Mouse (Mus musculus): ENCODE data around the gene Mme. TPM values are rescaled to one million over a fixed set of nuclear protein-coding genes. Genes with fewer than 3 reads are reported as not detected.

The Mme gene
- polyA plus RNA-seq, 2 experiments = 0.03 to 0.11 TPM

DNA sequence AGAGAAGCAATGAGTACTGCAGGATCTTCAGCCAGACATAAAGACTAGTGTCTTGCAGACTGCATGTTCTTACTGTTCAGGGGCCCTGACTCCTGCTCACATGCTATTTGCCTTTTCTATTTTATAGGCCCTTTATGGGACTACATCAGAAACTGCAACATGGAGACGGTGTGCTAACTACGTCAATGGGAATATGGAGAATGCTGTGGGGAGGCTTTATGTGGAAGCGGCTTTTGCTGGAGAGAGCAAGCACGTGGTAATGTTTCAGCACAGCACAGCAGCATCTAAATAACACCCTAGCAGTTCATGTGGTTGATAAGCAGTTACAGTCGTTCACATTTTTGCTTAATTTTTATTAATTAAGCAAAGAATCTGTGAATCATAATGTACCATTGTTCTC lies 103.7 kb downstream of the Mme start:
- H3K4me1 ChIP-seq (replicated peaks; ENCODE audit: control insufficient read depth in 2 of 2, insufficient read depth in 2 of 2, low read length in 1 of 2) = no peaks in the 10 kb centered on the region
- no peak overlapping the region for H3K4me3 ChIP-seq (ENCODE audit: insufficient read depth in 1 of 2, low read depth in 2 of 2, low read length in 2 of 2)
- no peaks in the 10 kb centered on the region for H3K27me3 ChIP-seq (ENCODE audit: control insufficient read depth, insufficient read depth, low read length)
- H3K9me3 ChIP-seq (ENCODE audit: control insufficient read depth, low read length) = no peaks in the 10 kb centered on the region
- WGBS (ENCODE audit: insufficient replicate concordance) = 62% methylated on average over 5 of the region's 5 CpGs
- TF ChIP-seq CTCF (IDR thresholded peaks at IDR 0.05; ENCODE audit: low read depth) (no peak), EP300 (IDR thresholded peaks at IDR 0.05; ENCODE audit: low read depth) (no peak)
- H3K4me2 ChIP-seq (ENCODE audit: low read depth) = no peak overlapping the region
- H3K9ac ChIP-seq (replicated peaks) = no peak overlapping the region
- ATAC-seq (ENCODE audit: insufficient read depth) (no peak), DNase-seq (ENCODE audit: low read depth in 3 of 3, low spot score in 3 of 3) (no peak)
- no peak overlapping the region for H3K27ac ChIP-seq
- no peaks in the 10 kb centered on the region for H3K36me3 ChIP-seq (replicated peaks; ENCODE audit: control insufficient read depth, insufficient read depth, low read depth)

DNA sequence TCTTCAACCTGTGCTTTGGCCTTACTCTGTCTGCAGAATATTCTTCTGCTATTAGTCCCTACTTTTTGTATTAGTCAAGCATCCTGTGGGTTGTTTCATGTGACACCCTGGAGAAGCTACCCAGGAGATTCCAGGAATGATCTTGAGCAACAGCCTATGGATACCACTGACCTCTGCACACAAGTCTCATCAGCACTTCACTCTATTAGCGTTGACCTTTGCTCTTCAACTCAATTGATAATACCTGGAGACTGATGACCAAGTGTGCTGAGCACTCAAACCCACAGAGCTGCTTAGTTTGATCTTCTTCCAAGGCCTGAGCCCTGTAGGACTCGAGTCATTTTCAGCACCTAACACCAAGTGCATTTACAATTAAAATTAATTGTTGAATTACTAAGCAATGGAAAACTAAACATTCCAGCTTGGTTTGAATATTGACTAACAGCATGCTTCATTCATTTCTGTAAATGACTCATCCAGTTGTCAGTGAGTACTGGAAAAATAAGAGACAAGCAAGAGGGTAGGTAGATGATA lies 107.6 kb downstream of the Mme start:
- no peak for TF ChIP-seq EP300 (IDR thresholded peaks at IDR 0.05; ENCODE audit: low read depth)
- no peak for TF ChIP-seq CTCF (IDR thresholded peaks at IDR 0.05; ENCODE audit: low read depth)
- H3K4me2 ChIP-seq (ENCODE audit: low read depth) = no peak overlapping the region
- no peak overlapping the region for H3K27ac ChIP-seq
- H3K9me3 ChIP-seq (ENCODE audit: control insufficient read depth, low read length) = no peaks in the 10 kb centered on the region
- 34% methylated on average over 2 of the region's 2 CpGs for WGBS (ENCODE audit: insufficient replicate concordance)
- H3K36me3 ChIP-seq (replicated peaks; ENCODE audit: control insufficient read depth, insufficient read depth, low read depth) = no peaks in the 10 kb centered on the region
- ATAC-seq (ENCODE audit: insufficient read depth) = no peak
- no peaks in the 10 kb centered on the region for H3K27me3 ChIP-seq (ENCODE audit: control insufficient read depth, insufficient read depth, low read length)
- H3K4me1 ChIP-seq (replicated peaks; ENCODE audit: control insufficient read depth in 2 of 2, insufficient read depth in 2 of 2, low read length in 1 of 2) = no peaks in the 10 kb centered on the region
- no peak overlapping the region for H3K4me3 ChIP-seq (ENCODE audit: insufficient read depth in 1 of 2, low read depth in 2 of 2, low read length in 2 of 2)
- H3K9ac ChIP-seq (replicated peaks) = no peak overlapping the region
- DNase-seq (ENCODE audit: low read depth in 3 of 3, low spot score in 3 of 3) = no peak

DNA sequence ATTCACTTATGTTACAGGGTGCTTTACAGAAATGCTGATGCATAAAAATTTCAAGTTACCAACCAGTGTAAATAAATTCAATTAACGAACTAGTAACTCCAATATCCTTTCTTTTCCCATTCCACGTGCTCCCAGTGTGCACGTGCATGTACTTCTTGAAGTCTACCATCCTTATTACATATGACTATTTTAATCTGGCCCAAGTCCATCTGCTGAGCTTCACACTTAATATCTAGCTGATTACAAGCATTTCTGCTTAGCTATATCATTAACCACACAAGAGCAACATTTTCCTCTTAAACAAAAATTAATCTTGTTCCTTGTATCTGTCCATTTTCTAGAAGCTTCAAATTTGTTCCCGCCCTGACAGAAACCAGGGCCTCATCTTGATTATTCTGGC lies 108.9 kb downstream of the Mme start:
- TF ChIP-seq EP300 (IDR thresholded peaks at IDR 0.05; ENCODE audit: low read depth) (no peak), CTCF (IDR thresholded peaks at IDR 0.05; ENCODE audit: low read depth) (no peak)
- 58% methylated on average over 4 of the region's 4 CpGs for WGBS (ENCODE audit: insufficient replicate concordance)
- Histone ChIP-seq H3K36me3 (replicated peaks; ENCODE audit: control insufficient read depth, insufficient read depth, low read depth) (no peaks in the 10 kb centered on the region), H3K4me3 (ENCODE audit: insufficient read depth in 1 of 2, low read depth in 2 of 2, low read length in 2 of 2) (no peak overlapping the region), H3K27ac (no peak overlapping the region), H3K9me3 (ENCODE audit: control insufficient read depth, low read length) (no peaks in the 10 kb centered on the region), H3K27me3 (ENCODE audit: control insufficient read depth, insufficient read depth, low read length) (no peaks in the 10 kb centered on the region), H3K4me1 (replicated peaks; ENCODE audit: control insufficient read depth in 2 of 2, insufficient read depth in 2 of 2, low read length in 1 of 2) (no peaks in the 10 kb centered on the region), H3K9ac (replicated peaks) (no peak overlapping the region), H3K4me2 (ENCODE audit: low read depth) (no peak overlapping the region)
- ATAC-seq (ENCODE audit: insufficient read depth) (no peak), DNase-seq (ENCODE audit: low read depth in 3 of 3, low spot score in 3 of 3) (no peak)

DNA sequence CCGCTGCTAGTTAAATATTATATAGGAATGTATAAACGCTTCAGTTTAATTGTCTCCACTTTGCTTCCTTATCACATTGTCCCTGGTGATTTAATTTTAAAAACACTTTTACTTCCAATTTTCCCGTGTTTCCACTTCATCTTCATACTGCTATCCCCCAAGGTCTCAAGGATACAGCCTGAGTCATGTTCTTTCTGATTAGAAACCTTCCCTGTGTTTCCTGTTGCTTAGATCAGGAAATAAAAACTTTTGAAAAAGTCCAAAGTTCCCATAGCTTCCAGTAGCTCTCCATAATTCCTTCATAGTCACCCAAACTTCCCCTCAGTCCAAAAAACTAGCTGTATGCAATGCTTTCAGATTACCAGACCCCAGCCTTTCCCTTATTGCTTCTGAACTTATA lies 109.4 kb downstream of the Mme start:
- Histone ChIP-seq H3K4me2 (ENCODE audit: low read depth) (no peak overlapping the region), H3K4me3 (ENCODE audit: insufficient read depth in 1 of 2, low read depth in 2 of 2, low read length in 2 of 2) (no peak overlapping the region), H3K9me3 (ENCODE audit: control insufficient read depth, low read length) (no peaks in the 10 kb centered on the region), H3K9ac (replicated peaks) (no peak overlapping the region), H3K27me3 (ENCODE audit: control insufficient read depth, insufficient read depth, low read length) (no peaks in the 10 kb centered on the region), H3K27ac (no peak overlapping the region), H3K36me3 (replicated peaks; ENCODE audit: control insufficient read depth, insufficient read depth, low read depth) (no peaks in the 10 kb centered on the region), H3K4me1 (replicated peaks; ENCODE audit: control insufficient read depth in 2 of 2, insufficient read depth in 2 of 2, low read length in 1 of 2) (no peaks in the 10 kb centered on the region)
- DNase-seq (ENCODE audit: low read depth in 3 of 3, low spot score in 3 of 3) = no peak
- ATAC-seq (ENCODE audit: insufficient read depth) = no peak
- 71% methylated on average over 3 of the region's 3 CpGs for WGBS (ENCODE audit: insufficient replicate concordance)
- TF ChIP-seq EP300 (IDR thresholded peaks at IDR 0.05; ENCODE audit: low read depth) = no peak
- no peak for TF ChIP-seq CTCF (IDR thresholded peaks at IDR 0.05; ENCODE audit: low read depth)

DNA sequence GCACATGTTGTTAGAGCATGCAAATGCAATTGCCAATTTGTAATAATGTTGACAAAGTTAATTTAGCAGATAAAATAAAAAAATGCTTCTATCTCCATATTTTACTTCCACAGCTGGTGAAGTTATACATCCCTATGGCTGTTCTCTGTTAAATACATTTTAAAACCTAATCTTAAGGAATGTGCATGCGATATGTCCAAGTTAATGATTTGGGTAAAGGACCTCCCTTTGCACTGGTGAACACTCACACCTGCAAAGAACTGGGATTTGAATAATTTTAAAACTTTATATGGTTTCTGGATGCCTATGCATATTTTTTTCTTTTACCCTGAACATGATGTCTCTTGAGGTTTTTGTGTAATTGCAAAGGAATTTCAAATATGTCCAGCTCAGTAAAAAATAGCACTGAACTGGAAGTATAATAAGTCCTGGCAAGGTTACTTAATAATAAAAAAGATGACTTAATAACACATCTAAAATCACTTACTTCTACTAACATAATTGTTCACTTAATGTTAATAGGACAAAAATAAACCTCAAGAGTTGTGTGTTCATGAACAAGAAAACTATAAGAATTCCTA lies 110.4 kb downstream of the Mme start:
- DNase-seq (ENCODE audit: low read depth in 3 of 3, low spot score in 3 of 3) (no peak), ATAC-seq (ENCODE audit: insufficient read depth) (no peak)
- 57% methylated on average over 1 of the region's 1 CpGs for WGBS (ENCODE audit: insufficient replicate concordance)
- no peaks in the 10 kb centered on the region for H3K4me1 ChIP-seq (replicated peaks; ENCODE audit: control insufficient read depth in 2 of 2, insufficient read depth in 2 of 2, low read length in 1 of 2)
- no peaks in the 10 kb centered on the region for H3K36me3 ChIP-seq (replicated peaks; ENCODE audit: control insufficient read depth, insufficient read depth, low read depth)
- no peak for TF ChIP-seq CTCF (IDR thresholded peaks at IDR 0.05; ENCODE audit: low read depth)
- no peak for TF ChIP-seq EP300 (IDR thresholded peaks at IDR 0.05; ENCODE audit: low read depth)
- no peaks in the 10 kb centered on the region for H3K27me3 ChIP-seq (ENCODE audit: control insufficient read depth, insufficient read depth, low read length)
- no peak overlapping the region for H3K9ac ChIP-seq (replicated peaks)
- H3K4me2 ChIP-seq (ENCODE audit: low read depth) = no peak overlapping the region
- no peak overlapping the region for H3K4me3 ChIP-seq (ENCODE audit: insufficient read depth in 1 of 2, low read depth in 2 of 2, low read length in 2 of 2)
- no peaks in the 10 kb centered on the region for H3K9me3 ChIP-seq (ENCODE audit: control insufficient read depth, low read length)
- H3K27ac ChIP-seq = no peak overlapping the region

Measured in liver, embryonic 14.5 days (tissue).